Mouse (Mus musculus) midbrain, embryonic 15.5 days (tissue): ENCODE measurements around the gene Cdhr2. TPM values are rescaled to one million over a fixed set of nuclear protein-coding genes. Genes with fewer than 3 reads are reported as not detected.

Experiments
- ATAC-seq: fragments of 200-750 bp; cut with Nextera tagmentation; replicated peaks from 2 replicates; pipeline ENCODE4 v1.8.0; 2017; ENCODE audit warnings: moderate TSS enrichment
- H3K27ac ChIP-seq: fragments of 300-500 bp; sonication (generic); 2 replicates; pipeline ENCODE4 v1.5.1; 2015; ENCODE audit warnings: mild to moderate bottlenecking, inconsistent platforms
- H3K27me3 ChIP-seq: fragments of 300-500 bp; sonication (generic); replicated peaks from 2 replicates; pipeline ENCODE4 v1.6.1; 2015; ENCODE audit warnings: inconsistent platforms
- H3K36me3 ChIP-seq: fragments of 300-500 bp; sonication (generic); replicated peaks from 2 replicates; pipeline ENCODE4 v1.6.1; 2015; ENCODE audit warnings: inconsistent platforms
- H3K4me1 ChIP-seq: fragments of 300-500 bp; sonication (generic); 2 replicates; pipeline ENCODE4 v1.6.1; 2015; ENCODE audit warnings: inconsistent platforms
- H3K4me2 ChIP-seq: fragments of 300-500 bp; sonication (generic); 2 replicates; pipeline ENCODE4 v1.6.1; 2015; ENCODE audit warnings: inconsistent platforms, mild to moderate bottlenecking, moderate library complexity
- H3K4me3 ChIP-seq: fragments of 300-500 bp; sonication (generic); 2 replicates; pipeline ENCODE4 v1.5.1; 2015; ENCODE audit warnings: mild to moderate bottlenecking, inconsistent platforms
- H3K9ac ChIP-seq: fragments of 300-500 bp; sonication (generic); 2 replicates; pipeline ENCODE4 v1.6.1; 2015; ENCODE audit warnings: mild to moderate bottlenecking, inconsistent platforms
- H3K9me3 ChIP-seq: fragments of 300-500 bp; sonication (generic); 2 replicates; pipeline ENCODE4 v1.6.1; 2016; ENCODE audit warnings: inconsistent platforms
- WGBS: fragments of 180-500 bp; shearing (Covaris S2); methylation state at CpG from one replicate; pipeline ENCODE4 v1.1.7; 2015; ENCODE audit warnings: mixed read lengths; 5-methylcytosine and 5-hydroxymethylcytosine counted together
- polyA plus RNA-seq: library from polyadenylated mRNA; unstranded; fragments of >200 nt; fragmentation: Nextera tagmentation; extraction: Ambion mirVana; gene quantifications from 2 replicates; pipeline ENCODE4 v1.2.1, GENCODE M21; 2015

The Cdhr2 gene
- polyA plus RNA-seq, 1 experiment from 2014 or later: 0.30 TPM

GRCm38 (mm10) chr13:54695479-54696230 lies 5.6 kb upstream of the Cdhr2 start:
- Histone ChIP-seq H3K36me3 (no peaks in the 10 kb centered on the region), H3K9ac (no peak overlapping the region), H3K27ac (no peak overlapping the region), H3K9me3 (no peaks in the 10 kb centered on the region), H3K4me1 (peaks cover 29% of the 10 kb centered on the region), H3K4me3 (no peak overlapping the region), H3K27me3 (no peaks in the 10 kb centered on the region), H3K4me2 (no peak overlapping the region)
- WGBS: 89% methylated on average over 11 of the region's 11 CpGs
- ATAC-seq: no peak

GRCm38 (mm10) chr13:54702507-54702906 lies 1.2 kb downstream of the Cdhr2 start:
- 55% methylated on average over 7 of the region's 7 CpGs for WGBS
- Histone ChIP-seq H3K4me3 (no peak overlapping the region), H3K4me1 (no peaks in the 10 kb centered on the region), H3K36me3 (no peaks in the 10 kb centered on the region), H3K9ac (no peak overlapping the region), H3K27me3 (no peaks in the 10 kb centered on the region), H3K4me2 (no peak overlapping the region), H3K27ac (no peak overlapping the region), H3K9me3 (no peaks in the 10 kb centered on the region)
- ATAC-seq: no peak

GRCm38 (mm10) chr13:54704890-54705289 lies 3.6 kb downstream of the Cdhr2 start:
- Histone ChIP-seq H3K27me3 (no peaks in the 10 kb centered on the region), H3K9me3 (no peaks in the 10 kb centered on the region), H3K4me1 (no peaks in the 10 kb centered on the region), H3K9ac (no peak overlapping the region), H3K36me3 (no peaks in the 10 kb centered on the region), H3K4me3 (no peak overlapping the region), H3K4me2 (no peak overlapping the region), H3K27ac (no peak overlapping the region)
- no peak for ATAC-seq
- 53% methylated on average over 6 of the region's 6 CpGs for WGBS

- Histone ChIP-seq H3K9me3 (no peaks in the 10 kb centered on the region), H3K36me3 (no peaks in the 10 kb centered on the region), H3K9ac (no peak overlapping the region), H3K4me1 (no peaks in the 10 kb centered on the region), H3K27ac (no peak overlapping the region), H3K27me3 (no peaks in the 10 kb centered on the region; the same call in 1 of the 2 replicates), H3K4me3 (no peak overlapping the region), H3K4me2 (no peak overlapping the region)
- ATAC-seq: no peak
- 66% methylated on average over 3 of the region's 3 CpGs for WGBS
Measured at GRCm38 (mm10) chr13:54710866-54711265, 9.6 kb downstream of the Cdhr2 start.

- Histone ChIP-seq H3K9ac (no peak overlapping the region), H3K9me3 (no peaks in the 10 kb centered on the region), H3K27ac (no peak overlapping the region), H3K4me2 (no peak overlapping the region), H3K27me3 (no peaks in the 10 kb centered on the region; the same call in 1 of the 2 replicates), H3K4me3 (no peak overlapping the region), H3K36me3 (no peaks in the 10 kb centered on the region), H3K4me1 (no peaks in the 10 kb centered on the region)
- WGBS: 40% methylated on average over 4 of the region's 4 CpGs
- no peak for ATAC-seq
Measured at GRCm38 (mm10) chr13:54714393-54714792, 13.1 kb downstream of the Cdhr2 start.

- H3K27me3 ChIP-seq: no peaks in the 10 kb centered on the region; the same call in 1 of the 2 replicates
- 77% methylated on average over 10 of the region's 10 CpGs for WGBS
- no peak overlapping the region for H3K9ac ChIP-seq
- H3K27ac ChIP-seq: no peak overlapping the region
- no peak overlapping the region for H3K4me3 ChIP-seq
- H3K4me2 ChIP-seq: no peak overlapping the region
- ATAC-seq: no peak
- no peaks in the 10 kb centered on the region for H3K36me3 ChIP-seq
- H3K4me1 ChIP-seq: no peaks in the 10 kb centered on the region
- no peaks in the 10 kb centered on the region for H3K9me3 ChIP-seq
Measured at GRCm38 (mm10) chr13:54714996-54715395, 13.7 kb downstream of the Cdhr2 start.

GRCm38 (mm10) chr13:54716916-54717315 lies 15.7 kb downstream of the Cdhr2 start:
- Histone ChIP-seq H3K4me2 (no peak overlapping the region), H3K4me1 (no peaks in the 10 kb centered on the region), H3K27me3 (no peaks in the 10 kb centered on the region; the same call in 1 of the 2 replicates), H3K36me3 (no peaks in the 10 kb centered on the region), H3K4me3 (no peak overlapping the region), H3K9me3 (no peaks in the 10 kb centered on the region), H3K9ac (no peak overlapping the region), H3K27ac (no peak overlapping the region)
- WGBS: 1% methylated on average over 5 of the region's 5 CpGs
- ATAC-seq: no peak

GRCm38 (mm10) chr13:54723143-54723542 lies 21.9 kb downstream of the Cdhr2 start:
- Histone ChIP-seq H3K9me3 (no peaks in the 10 kb centered on the region), H3K4me3 (no peak overlapping the region), H3K4me2 (no peak overlapping the region), H3K27me3 (no peaks in the 10 kb centered on the region), H3K9ac (no peak overlapping the region), H3K4me1 (no peaks in the 10 kb centered on the region), H3K27ac (no peak overlapping the region), H3K36me3 (no peaks in the 10 kb centered on the region)
- 92% methylated on average over 3 of the region's 3 CpGs for WGBS
- ATAC-seq: no peak

GRCm38 (mm10) chr13:54726131-54726530 lies 24.9 kb downstream of the Cdhr2 start:
- H3K4me1 ChIP-seq: no peaks in the 10 kb centered on the region
- no peak overlapping the region for H3K4me3 ChIP-seq
- H3K9me3 ChIP-seq: no peaks in the 10 kb centered on the region
- H3K4me2 ChIP-seq: no peak overlapping the region
- 69% methylated on average over 11 of the region's 11 CpGs for WGBS
- ATAC-seq: no peak
- no peaks in the 10 kb centered on the region for H3K27me3 ChIP-seq
- no peaks in the 10 kb centered on the region for H3K36me3 ChIP-seq
- H3K9ac ChIP-seq: no peak overlapping the region
- H3K27ac ChIP-seq: no peak overlapping the region

GRCm38 (mm10) chr13:54736931-54737330 lies 35.7 kb downstream of the Cdhr2 start:
- no peak for ATAC-seq
- no peak overlapping the region for H3K27ac ChIP-seq
- H3K27me3 ChIP-seq: peaks cover 20% of the 10 kb centered on the region

GRCm38 (mm10) chr13:54737488-54738212 lies 36.4 kb downstream of the Cdhr2 start:
- Histone ChIP-seq H3K4me2 (peak overlapping the region; percentile 36), H3K27me3 (peaks cover 20% of the 10 kb centered on the region), H3K9ac (peak overlapping the region; percentile 22; the same call in 1 of the 2 replicates), H3K9me3 (no peaks in the 10 kb centered on the region), H3K27ac (no peak overlapping the region), H3K4me3 (no peak overlapping the region), H3K4me1 (peaks cover 17% of the 10 kb centered on the region; the same call in 1 of the 2 replicates), H3K36me3 (peaks cover 31% of the 10 kb centered on the region)
- 4% methylated on average over 80 of the region's 87 CpGs for WGBS
- ATAC-seq: peak; percentile 25; the same call in 1 of the 2 replicates

More at GRCm38 (mm10) chr13:54736931-54737330, 35.7 kb downstream of the Cdhr2 start:
- Histone ChIP-seq H3K9me3 (no peaks in the 10 kb centered on the region), H3K4me3 (no peak overlapping the region), H3K9ac (no peak overlapping the region), H3K4me2 (no peak overlapping the region), H3K4me1 (peaks cover 17% of the 10 kb centered on the region; the same call in 1 of the 2 replicates), H3K36me3 (peaks cover 31% of the 10 kb centered on the region)
- 33% methylated on average over 3 of the region's 3 CpGs for WGBS

GRCm38 (mm10) chr13:54738213-54738601 lies 36.9 kb downstream of the Cdhr2 start:
- H3K36me3 ChIP-seq: peaks cover 31% of the 10 kb centered on the region
- WGBS: 6% methylated on average over 34 of the region's 34 CpGs
- peaks cover 17% of the 10 kb centered on the region; the same call in 1 of the 2 replicates for H3K4me1 ChIP-seq
- H3K4me3 ChIP-seq: no peak overlapping the region
- no peak overlapping the region for H3K27ac ChIP-seq
- no peak for ATAC-seq
- H3K9ac ChIP-seq: no peak overlapping the region; the same call in 1 of the 2 replicates
- H3K4me2 ChIP-seq: peak overlapping the region; percentile 36
- H3K27me3 ChIP-seq: peaks cover 20% of the 10 kb centered on the region
- no peaks in the 10 kb centered on the region for H3K9me3 ChIP-seq
